Mouse (Mus musculus) lung, adult 2 months (tissue): Measurements from ENCODE around the gene Mettl21e.
"Not testable (repeated sequence)": the region's sequence is repeated elsewhere in the genome, so short reads cannot be mapped to it uniquely, and the experiment has no call there.

Experiments used
- CTCF ChIP-seq: fragments of 200-500 bp; IDR thresholded peaks from 2 replicates; pipeline ENCODE4 v1.5.1; 2011; ENCODE audit warnings: mild to moderate bottlenecking, low read length, control low read depth; ENCODE audit not compliant: insufficient read depth
- POLR2A ChIP-seq: fragments of 200-500 bp; IDR thresholded peaks from 2 replicates; pipeline ENCODE4 v1.6.1; 2011; ENCODE audit warnings: low read depth, mild to moderate bottlenecking, control low read depth, low read length, borderline replicate concordance; ENCODE audit errors: extremely low read depth

GRCm38 (mm10) chr1:44234531-44234930 lies 15.8 kb upstream of the Mettl21e start:
- not testable (repeated sequence) for TF ChIP-seq CTCF, POLR2A
